Mouse (Mus musculus): Measurements from ENCODE around the gene Sdf2. TPM values are rescaled to one million over a fixed set of nuclear protein-coding genes. Genes with fewer than 3 reads are reported as not detected.

The Sdf2 gene
- polyA plus RNA-seq, 1 experiment, result 125 TPM

- TF ChIP-seq POLR2A (IDR thresholded peaks at IDR 0.05; ENCODE audit: low read depth, low read length), result no peak
- TF ChIP-seq CTCF (IDR thresholded peaks at IDR 0.05; ENCODE audit: extremely low read depth, insufficient read length, insufficient replicate concordance, low read depth, low read length), result no peak
- Histone ChIP-seq H3K27me3 (ENCODE audit: control insufficient read depth, insufficient read depth, low read length) (no peaks in the 10 kb centered on the region), H3K27ac (ENCODE audit: insufficient read depth, low read depth, low read length) (peak overlapping the region; percentile 97; the same call in 1 of the 2 replicates), H3K4me1 (ENCODE audit: control insufficient read depth, insufficient read depth, insufficient read length, low read length) (peaks cover 8% of the 10 kb centered on the region; the same call in 1 of the 2 replicates), H3K36me3 (ENCODE audit: control insufficient read depth, insufficient read depth, low read length) (0 out of 2 replicates have a peak, but pooled peaks cover 1% of the 10 kb centered on the region), H3K4me3 (ENCODE audit: low read depth, low read length) (peak overlapping the region; percentile 83)
- 12% methylated on average over 7 of the region's 7 CpGs for WGBS
These were observed 919 bp downstream of the Sdf2 start for GRCm38 (mm10) chr11:78246318-78247011.

- TF ChIP-seq POLR2A (IDR thresholded peaks at IDR 0.05; ENCODE audit: low read depth, low read length) (no peak), CTCF (IDR thresholded peaks at IDR 0.05; ENCODE audit: extremely low read depth, insufficient read length, insufficient replicate concordance, low read depth, low read length) (no peak)
- Histone ChIP-seq H3K4me3 (ENCODE audit: low read depth, low read length) (no peak overlapping the region), H3K27ac (ENCODE audit: insufficient read depth, low read depth, low read length) (no peak overlapping the region), H3K36me3 (ENCODE audit: control insufficient read depth, insufficient read depth, low read length) (peaks cover 3% of the 10 kb centered on the region), H3K27me3 (ENCODE audit: control insufficient read depth, insufficient read depth, low read length) (no peaks in the 10 kb centered on the region), H3K4me1 (ENCODE audit: control insufficient read depth, insufficient read depth, insufficient read length, low read length) (peaks cover 8% of the 10 kb centered on the region; the same call in 1 of the 2 replicates)
- 20% methylated on average over 3 of the region's 3 CpGs for WGBS
These were observed 1.4 kb downstream of the Sdf2 start for GRCm38 (mm10) chr11:78247012-78247348.

- Histone ChIP-seq H3K4me1 (ENCODE audit: control insufficient read depth, insufficient read depth, insufficient read length, low read length) (peaks cover 8% of the 10 kb centered on the region; the same call in 1 of the 2 replicates), H3K4me3 (ENCODE audit: low read depth, low read length) (no peak overlapping the region), H3K27me3 (ENCODE audit: control insufficient read depth, insufficient read depth, low read length) (no peaks in the 10 kb centered on the region), H3K27ac (ENCODE audit: insufficient read depth, low read depth, low read length) (no peak overlapping the region), H3K36me3 (ENCODE audit: control insufficient read depth, insufficient read depth, low read length) (peaks cover 9% of the 10 kb centered on the region)
- 63% methylated on average over 4 of the region's 4 CpGs for WGBS
- TF ChIP-seq CTCF (IDR thresholded peaks at IDR 0.05; ENCODE audit: extremely low read depth, insufficient read length, insufficient replicate concordance, low read depth, low read length), result no peak
- no peak for TF ChIP-seq POLR2A (IDR thresholded peaks at IDR 0.05; ENCODE audit: low read depth, low read length)
These were observed 2.2 kb downstream of the Sdf2 start for GRCm38 (mm10) chr11:78247727-78248140.

- WGBS, result 93% methylated on average over 1 of the region's 1 CpGs
These were observed 11.1 kb downstream of the Sdf2 start for GRCm38 (mm10) chr11:78256618-78257017.

GRCm38 (mm10) chr11:78260489-78261258 is 15.1 kb downstream of the Sdf2 start:
- 69% methylated on average over 2 of the region's 2 CpGs for WGBS
- H3K4me3 ChIP-seq (ENCODE audit: low read depth, low read length), result peak overlapping the region; percentile 45; the same call in 1 of the 2 replicates
- peaks cover 20% of the 10 kb centered on the region for H3K36me3 ChIP-seq (ENCODE audit: control insufficient read depth, insufficient read depth, low read length)
- peak overlapping the region; percentile 65 for H3K27ac ChIP-seq (ENCODE audit: insufficient read depth, low read depth, low read length)
- H3K27me3 ChIP-seq (ENCODE audit: control insufficient read depth, insufficient read depth, low read length), result no peaks in the 10 kb centered on the region
- TF ChIP-seq POLR2A (IDR thresholded peaks at IDR 0.05; ENCODE audit: low read depth, low read length) (no peak), CTCF (IDR thresholded peaks at IDR 0.05; ENCODE audit: extremely low read depth, insufficient read length, insufficient replicate concordance, low read depth, low read length) (no peak)
- peaks cover 8% of the 10 kb centered on the region; the same call in 1 of the 2 replicates for H3K4me1 ChIP-seq (ENCODE audit: control insufficient read depth, insufficient read depth, insufficient read length, low read length)

More at GRCm38 (mm10) chr11:78256618-78257017, 11.1 kb downstream of the Sdf2 start:
- Histone ChIP-seq H3K27me3 (ENCODE audit: control insufficient read depth, insufficient read depth, low read length) (no peaks in the 10 kb centered on the region), H3K4me3 (ENCODE audit: low read depth, low read length) (no peak overlapping the region), H3K4me1 (ENCODE audit: control insufficient read depth, insufficient read depth, insufficient read length, low read length) (peaks cover 8% of the 10 kb centered on the region; the same call in 1 of the 2 replicates), H3K27ac (ENCODE audit: insufficient read depth, low read depth, low read length) (no peak overlapping the region), H3K36me3 (ENCODE audit: control insufficient read depth, insufficient read depth, low read length) (peaks cover 16% of the 10 kb centered on the region)
- TF ChIP-seq CTCF (IDR thresholded peaks at IDR 0.05; ENCODE audit: extremely low read depth, insufficient read length, insufficient replicate concordance, low read depth, low read length) (no peak), POLR2A (IDR thresholded peaks at IDR 0.05; ENCODE audit: low read depth, low read length) (no peak)

- TF ChIP-seq POLR2A (IDR thresholded peaks at IDR 0.05; ENCODE audit: low read depth, low read length) (peak; percentile 73), CTCF (IDR thresholded peaks at IDR 0.05; ENCODE audit: extremely low read depth, insufficient read length, insufficient replicate concordance, low read depth, low read length) (no peak)
- Histone ChIP-seq H3K4me3 (ENCODE audit: low read depth, low read length) (peak within 1 kb of the TSS; percentile 90), H3K4me1 (ENCODE audit: control insufficient read depth, insufficient read depth, insufficient read length, low read length) (peaks cover 6% of the 10 kb centered on the region; the same call in 1 of the 2 replicates), H3K27me3 (ENCODE audit: control insufficient read depth, insufficient read depth, low read length) (no peaks in the 10 kb centered on the region), H3K27ac (ENCODE audit: insufficient read depth, low read depth, low read length) (peak within 1 kb of the TSS; percentile 65), H3K36me3 (ENCODE audit: control insufficient read depth, insufficient read depth, low read length) (peaks cover 28% of the 10 kb centered on the region)
- 1% methylated on average over 114 of the region's 115 CpGs for WGBS
These were observed 16.1 kb downstream of the Sdf2 start, which contains the start of gene 2610507B11Rik for GRCm38 (mm10) chr11:78261380-78262352. Gene 2610507B11Rik, plus strand, starts transcription at chr11:78261752.
